Mouse (Mus musculus) brain, embryonic 14.5 days (tissue): ENCODE results near the gene Myoc.

ENCODE experiments used
- CTCF ChIP-seq: fragments of 200-500 bp; IDR thresholded peaks from 2 replicates; pipeline ENCODE4 v1.5.1; 2012; ENCODE audit warnings: inconsistent platforms, mild to moderate bottlenecking, moderate library complexity, borderline replicate concordance; ENCODE audit not compliant: insufficient read depth, insufficient read length; ENCODE audit errors: extremely low read depth
- POLR2A ChIP-seq: fragments of 200-500 bp; IDR thresholded peaks from 2 replicates; pipeline ENCODE4 v1.6.1; 2012; ENCODE audit warnings: mild to moderate bottlenecking, inconsistent platforms, borderline replicate concordance; ENCODE audit not compliant: poor library complexity, insufficient read depth, insufficient read length, severe bottlenecking; ENCODE audit errors: extremely low read depth

GRCm38 (mm10) chr1:162693721-162694120 is 54.8 kb downstream of the Myoc start:
- TF ChIP-seq POLR2A (no peak), CTCF (no peak)
